Mouse (Mus musculus) stomach, embryonic 14.5 days (tissue): ENCODE results near the gene Arhgef3. TPM values are rescaled to one million over a fixed set of nuclear protein-coding genes. Genes with fewer than 3 reads are reported as not detected.

Experiments
- ATAC-seq: fragments of 200-750 bp; cut with Nextera tagmentation; 2 replicates; pipeline ENCODE4 v1.8.0; 2017; ENCODE audit warnings: low read depth, moderate TSS enrichment; ENCODE audit not compliant: insufficient number of reproducible peaks, insufficient read depth, low FRiP score
- H3K27ac ChIP-seq: fragments of 300-500 bp; sonication (generic); 2 replicates; pipeline ENCODE4 v1.5.1; 2014; ENCODE audit warnings: mild to moderate bottlenecking, low read length, moderate library complexity, mixed read lengths
- H3K27me3 ChIP-seq: fragments of 300-500 bp; sonication (generic); 2 replicates; pipeline ENCODE4 v1.6.1; 2014; ENCODE audit warnings: low read length, control low read depth, mixed read lengths; ENCODE audit not compliant: control insufficient read depth, insufficient read depth
- H3K36me3 ChIP-seq: fragments of 300-500 bp; sonication (generic); 2 replicates; pipeline ENCODE4 v1.6.1; 2014; ENCODE audit warnings: mild to moderate bottlenecking, control low read depth, low read length, moderate library complexity, mixed read lengths; ENCODE audit not compliant: control insufficient read depth, insufficient read depth
- H3K4me1 ChIP-seq: fragments of 300-500 bp; sonication (generic); 2 replicates; pipeline ENCODE4 v1.6.1; 2014; ENCODE audit warnings: low read length, control low read depth, mixed read lengths; ENCODE audit not compliant: control insufficient read depth, insufficient read depth
- H3K4me2 ChIP-seq: fragments of 300-500 bp; sonication (generic); replicated peaks from 2 replicates; pipeline ENCODE4 v1.6.1; 2014; ENCODE audit warnings: low read depth, low read length, control low read depth
- H3K4me3 ChIP-seq: fragments of 300-500 bp; sonication (generic); 2 replicates; pipeline ENCODE4 v1.5.1; 2014; ENCODE audit warnings: low read depth, low read length, control low read depth
- H3K9ac ChIP-seq: fragments of 300-500 bp; sonication (generic); replicated peaks from 2 replicates; pipeline ENCODE4 v1.6.1; 2014; ENCODE audit warnings: low read depth, mild to moderate bottlenecking, control low read depth, low read length, moderate library complexity, mixed read lengths
- H3K9me3 ChIP-seq: fragments of 300-500 bp; sonication (generic); 2 replicates; pipeline ENCODE4 v1.6.1; 2016; ENCODE audit warnings: low read depth, low read length, control low read depth; ENCODE audit not compliant: control insufficient read depth
- WGBS: fragments of 180-500 bp; shearing (Covaris S2); extraction: QIAGEN DNeasy Blood & Tissue Kit; methylation state at CpG from one replicate; pipeline ENCODE4 v1.1.7; 2014; 5-methylcytosine and 5-hydroxymethylcytosine counted together
- polyA plus RNA-seq: library from polyadenylated mRNA; unstranded; fragments of >200 nt; fragmentation: Nextera tagmentation; extraction: Ambion mirVana; gene quantifications from 2 replicates; pipeline ENCODE4 v1.2.1, GENCODE M21; 2014

The Arhgef3 gene
- polyA plus RNA-seq, 1 experiment from 2014 or later: 16.4 TPM

DNA sequence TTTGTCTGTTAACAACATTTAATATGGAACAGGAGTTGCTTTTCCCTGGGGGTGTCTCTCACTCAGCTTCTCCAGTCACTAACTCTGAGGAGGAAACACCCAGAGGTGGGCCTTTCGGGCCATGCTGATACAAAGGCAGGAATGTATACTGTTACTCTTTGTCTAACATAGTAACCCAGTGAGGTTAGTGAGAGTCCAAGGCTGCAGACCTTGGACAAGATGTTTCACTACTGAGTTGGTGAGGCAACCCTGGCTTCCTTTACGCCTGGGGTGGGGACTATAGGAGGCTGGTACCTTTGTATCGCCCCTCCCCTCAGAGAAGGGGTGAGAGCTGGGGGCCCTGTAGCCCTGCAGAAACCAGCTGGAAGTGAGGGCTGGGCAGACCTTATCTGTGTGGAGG, 7.9 kb downstream of the Arhgef3 start:
- Histone ChIP-seq H3K4me3 (no peak overlapping the region), H3K4me2 (no peak overlapping the region), H3K27me3 (no peaks in the 10 kb centered on the region), H3K36me3 (no peaks in the 10 kb centered on the region), H3K9me3 (no peaks in the 10 kb centered on the region), H3K9ac (no peak overlapping the region), H3K27ac (no peak overlapping the region), H3K4me1 (0 out of 2 replicates have a peak, but pooled peaks cover 3% of the 10 kb centered on the region)
- 66% methylated on average over 3 of the region's 3 CpGs for WGBS
- no peak for ATAC-seq

DNA sequence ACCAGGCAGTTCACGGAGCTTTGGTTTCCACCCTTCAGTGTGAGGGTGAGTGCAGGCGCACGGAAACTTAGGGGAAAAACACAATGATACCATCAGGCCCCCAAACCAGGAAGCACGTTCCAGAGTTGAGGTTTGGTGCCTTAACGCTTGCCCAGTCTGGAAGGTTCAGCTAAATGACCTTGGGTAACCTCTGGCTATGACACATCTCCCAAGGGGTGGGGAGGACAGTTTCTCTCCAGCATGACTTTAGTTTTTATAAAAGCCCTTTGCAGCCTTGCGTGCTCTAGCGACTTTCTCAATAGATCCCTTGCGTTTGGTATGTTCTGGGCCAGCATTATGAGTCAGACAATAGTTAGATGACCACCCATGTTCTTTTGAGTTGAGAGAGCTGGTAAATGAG, 8.8 kb downstream of the Arhgef3 start:
- no peak overlapping the region for H3K4me3 ChIP-seq
- H3K4me2 ChIP-seq: no peak overlapping the region
- no peak overlapping the region for H3K9ac ChIP-seq
- no peaks in the 10 kb centered on the region for H3K9me3 ChIP-seq
- no peaks in the 10 kb centered on the region for H3K27me3 ChIP-seq
- H3K27ac ChIP-seq: no peak overlapping the region
- 57% methylated on average over 8 of the region's 8 CpGs for WGBS
- no peaks in the 10 kb centered on the region for H3K36me3 ChIP-seq
- ATAC-seq: no peak
- 0 out of 2 replicates have a peak, but pooled peaks cover 3% of the 10 kb centered on the region for H3K4me1 ChIP-seq

DNA sequence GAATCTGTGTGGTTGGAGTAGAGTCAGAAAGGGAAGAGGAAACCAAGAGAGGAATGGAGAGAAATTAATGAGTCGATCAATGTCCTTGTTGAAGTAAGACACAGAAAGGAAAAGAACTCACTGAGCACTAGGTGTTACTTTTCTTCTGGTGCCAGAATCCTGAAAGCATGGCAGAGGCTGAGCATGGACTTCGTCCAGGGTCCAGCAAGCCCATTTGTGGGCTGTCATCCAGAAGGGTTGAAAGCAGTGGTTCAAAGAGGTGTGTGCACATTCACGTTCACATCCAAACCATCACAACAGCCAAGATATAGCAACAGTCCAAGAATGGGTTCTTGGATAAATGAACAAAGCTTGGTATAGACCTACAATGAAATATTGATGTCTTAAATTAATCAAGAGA, 15.3 kb downstream of the Arhgef3 start:
- no peak overlapping the region for H3K9ac ChIP-seq
- no peaks in the 10 kb centered on the region for H3K9me3 ChIP-seq
- H3K27ac ChIP-seq: no peak overlapping the region
- no peaks in the 10 kb centered on the region for H3K27me3 ChIP-seq
- H3K4me3 ChIP-seq: no peak overlapping the region
- WGBS: 92% methylated on average over 3 of the region's 3 CpGs
- H3K4me2 ChIP-seq: no peak overlapping the region
- no peaks in the 10 kb centered on the region for H3K4me1 ChIP-seq
- H3K36me3 ChIP-seq: no peaks in the 10 kb centered on the region
- ATAC-seq: no peak

DNA sequence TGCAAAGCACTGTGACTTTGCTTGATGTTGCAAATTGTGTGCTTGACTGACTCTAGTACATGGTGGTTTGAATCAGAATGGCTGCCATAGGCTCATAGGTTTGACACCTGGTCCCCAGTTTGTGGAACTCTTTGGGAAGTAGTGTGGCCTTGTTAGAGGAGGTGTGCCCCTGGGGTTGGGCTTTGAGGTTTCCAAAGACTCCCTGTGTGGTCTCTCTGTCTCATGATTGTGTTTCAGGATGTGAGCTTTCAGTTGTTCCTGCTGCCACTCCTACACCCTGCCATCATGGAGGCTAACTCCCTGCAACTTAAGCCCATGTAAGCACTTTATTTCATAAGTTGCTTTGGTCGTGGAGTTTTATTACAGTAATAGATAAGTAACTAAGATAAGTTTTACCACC, 16.0 kb downstream of the Arhgef3 start:
- H3K27ac ChIP-seq: no peak overlapping the region
- no peaks in the 10 kb centered on the region for H3K27me3 ChIP-seq
- ATAC-seq: no peak
- no peaks in the 10 kb centered on the region for H3K36me3 ChIP-seq
- no peak overlapping the region for H3K4me2 ChIP-seq
- 69% methylated on average over 1 of the region's 1 CpGs for WGBS
- H3K4me3 ChIP-seq: no peak overlapping the region
- H3K4me1 ChIP-seq: no peaks in the 10 kb centered on the region
- H3K9me3 ChIP-seq: no peaks in the 10 kb centered on the region
- no peak overlapping the region for H3K9ac ChIP-seq

DNA sequence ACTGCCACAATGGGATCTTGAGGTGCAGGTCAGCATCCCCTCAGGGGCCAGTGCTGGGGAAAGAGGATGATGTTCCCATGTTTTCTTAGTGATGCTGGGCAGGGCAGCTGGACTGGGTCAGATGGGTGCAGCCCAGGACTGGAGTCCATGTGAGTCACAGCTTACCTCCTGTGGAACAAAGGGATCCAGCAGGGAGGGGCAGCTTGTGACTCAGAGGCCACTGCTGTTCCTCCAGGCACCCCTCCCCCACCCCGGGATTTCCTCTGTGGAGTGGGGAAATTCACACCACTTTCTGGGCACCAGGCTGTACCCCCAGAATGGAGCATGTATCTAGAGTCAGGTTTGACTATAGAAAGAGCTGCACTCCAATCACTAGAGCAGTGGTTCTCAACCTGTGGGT, 16.8 kb downstream of the Arhgef3 start:
- Histone ChIP-seq H3K4me1 (no peaks in the 10 kb centered on the region), H3K9me3 (no peaks in the 10 kb centered on the region), H3K27me3 (no peaks in the 10 kb centered on the region), H3K4me2 (no peak overlapping the region), H3K36me3 (no peaks in the 10 kb centered on the region), H3K9ac (no peak overlapping the region), H3K4me3 (no peak overlapping the region), H3K27ac (no peak overlapping the region)
- 63% methylated on average over 1 of the region's 1 CpGs for WGBS
- ATAC-seq: no peak

DNA sequence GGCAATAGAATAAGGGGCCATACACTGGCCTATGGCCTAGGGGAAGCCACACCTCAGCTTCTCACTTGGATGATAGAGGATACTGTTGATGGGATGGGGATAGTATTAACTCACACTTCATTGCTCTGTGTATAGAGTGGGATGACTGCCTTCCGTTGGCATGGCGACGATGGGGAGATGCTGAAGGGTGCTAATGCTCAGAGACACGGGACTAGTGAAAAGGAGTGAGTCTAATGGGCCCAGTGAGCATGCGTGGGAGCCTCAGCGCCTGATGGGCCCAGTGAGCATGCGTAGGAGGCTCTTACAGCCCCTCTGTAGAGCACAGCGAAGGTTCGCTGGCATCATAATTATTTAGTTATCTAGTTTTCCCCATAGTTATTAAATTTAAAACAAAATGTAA, 24.2 kb downstream of the Arhgef3 start:
- Histone ChIP-seq H3K4me3 (no peak overlapping the region), H3K9ac (no peak overlapping the region), H3K27ac (no peak overlapping the region), H3K27me3 (no peaks in the 10 kb centered on the region), H3K4me2 (no peak overlapping the region), H3K4me1 (no peaks in the 10 kb centered on the region), H3K9me3 (no peaks in the 10 kb centered on the region), H3K36me3 (no peaks in the 10 kb centered on the region)
- WGBS: 88% methylated on average over 9 of the region's 9 CpGs
- ATAC-seq: no peak

DNA sequence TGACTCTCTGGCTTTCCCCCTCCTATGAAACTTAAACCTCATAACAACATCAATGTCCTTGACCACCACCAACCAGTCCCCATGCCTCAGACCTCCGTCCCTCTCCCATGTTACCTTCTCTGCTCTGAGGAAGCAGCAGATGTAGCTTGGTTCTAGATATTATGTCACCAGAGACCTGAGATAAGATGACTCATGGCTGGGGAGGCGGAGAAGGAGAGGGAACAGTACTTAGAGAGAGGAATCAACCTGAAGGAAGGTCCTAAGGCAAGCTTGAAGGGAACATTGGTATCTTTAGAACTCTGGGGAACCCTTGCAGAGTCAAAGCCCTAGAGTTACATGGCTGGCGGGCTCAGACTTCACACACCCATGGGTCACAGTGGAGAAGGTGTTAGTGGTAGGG, 25.3 kb downstream of the Arhgef3 start:
- H3K4me3 ChIP-seq: no peak overlapping the region
- H3K27ac ChIP-seq: no peak overlapping the region
- H3K4me1 ChIP-seq: 0 out of 2 replicates have a peak, but pooled peaks cover 3% of the 10 kb centered on the region
- no peaks in the 10 kb centered on the region for H3K36me3 ChIP-seq
- no peaks in the 10 kb centered on the region for H3K27me3 ChIP-seq
- H3K9me3 ChIP-seq: no peaks in the 10 kb centered on the region
- ATAC-seq: no peak
- H3K4me2 ChIP-seq: no peak overlapping the region
- H3K9ac ChIP-seq: no peak overlapping the region
- 87% methylated on average over 3 of the region's 3 CpGs for WGBS

DNA sequence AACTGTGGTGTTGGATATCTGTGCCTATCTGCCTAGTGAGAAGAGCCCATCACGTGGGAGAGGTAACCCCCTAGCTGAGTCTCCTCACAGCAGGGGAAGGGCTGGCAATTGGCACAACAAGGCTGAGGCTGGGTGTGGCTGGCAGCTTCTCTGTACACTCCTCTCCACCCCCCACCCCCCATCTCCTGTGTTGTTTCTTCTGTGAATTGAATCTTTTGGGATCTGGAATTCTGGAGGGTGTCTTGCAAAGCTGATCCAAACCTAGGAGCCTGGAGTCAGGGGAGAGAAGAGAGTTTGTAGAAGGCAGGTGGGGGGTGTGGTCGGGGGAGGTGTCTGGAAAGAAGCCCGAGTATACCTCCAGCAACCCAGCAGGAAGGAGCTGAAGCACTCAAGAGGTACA, 26.8 kb downstream of the Arhgef3 start:
- ATAC-seq: no peak
- Histone ChIP-seq H3K36me3 (no peaks in the 10 kb centered on the region), H3K27me3 (no peaks in the 10 kb centered on the region), H3K27ac (no peak overlapping the region), H3K9ac (no peak overlapping the region), H3K4me1 (peaks cover 8% of the 10 kb centered on the region; the same call in 1 of the 2 replicates), H3K4me3 (no peak overlapping the region), H3K9me3 (no peaks in the 10 kb centered on the region), H3K4me2 (no peak overlapping the region)
- WGBS: 27% methylated on average over 3 of the region's 3 CpGs

DNA sequence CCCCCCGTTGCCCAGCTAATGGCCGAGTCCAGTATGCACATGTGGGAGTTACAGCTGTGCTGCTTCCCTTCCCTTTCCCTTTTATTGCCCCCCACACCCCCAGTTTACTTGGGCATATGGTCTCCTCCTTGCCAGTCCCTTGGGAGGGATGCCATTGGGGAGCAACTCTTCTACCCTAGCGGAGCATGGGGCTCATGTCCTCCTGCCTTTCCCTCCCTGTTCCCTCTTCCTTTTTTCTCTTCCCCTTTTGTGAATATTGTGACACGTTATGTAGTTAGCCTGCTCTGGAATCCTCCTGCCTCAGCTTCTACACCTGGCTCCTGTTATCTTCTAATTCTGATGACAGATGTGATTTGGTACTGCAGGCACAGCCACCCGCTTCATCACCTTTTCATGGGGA, 28.0 kb downstream of the Arhgef3 start:
- Histone ChIP-seq H3K9ac (no peak overlapping the region), H3K36me3 (no peaks in the 10 kb centered on the region), H3K9me3 (no peaks in the 10 kb centered on the region), H3K4me3 (no peak overlapping the region), H3K27ac (no peak overlapping the region), H3K4me1 (peaks cover 8% of the 10 kb centered on the region; the same call in 1 of the 2 replicates), H3K27me3 (no peaks in the 10 kb centered on the region), H3K4me2 (no peak overlapping the region)
- ATAC-seq: no peak
- 86% methylated on average over 5 of the region's 5 CpGs for WGBS
